Mouse (Mus musculus) heart, embryonic 11.5 days (tissue): ENCODE data around the gene Drg2. TPM values are rescaled to one million over a fixed set of nuclear protein-coding genes. Genes with fewer than 3 reads are reported as not detected.
"Not testable (repeated sequence)": the region's sequence is repeated elsewhere in the genome, so short reads cannot be mapped to it uniquely, and the experiment has no call there.

Experiments
- ATAC-seq: fragments of 200-750 bp; cut with Nextera tagmentation; replicated peaks from 2 replicates; pipeline ENCODE4 v1.8.0; 2017; ENCODE audit warnings: moderate library complexity; ENCODE audit not compliant: insufficient number of reproducible peaks, low FRiP score, low TSS enrichment
- H3K27ac ChIP-seq: fragments of 300-500 bp; sonication (generic); 2 replicates; pipeline ENCODE4 v1.5.1; 2014; ENCODE audit warnings: mild to moderate bottlenecking, low read depth, low read length
- H3K27me3 ChIP-seq: fragments of 300-500 bp; sonication (generic); 2 replicates; pipeline ENCODE4 v1.6.1; 2014; ENCODE audit warnings: mild to moderate bottlenecking, low read length, mixed read lengths; ENCODE audit not compliant: control insufficient read depth, insufficient read depth
- H3K36me3 ChIP-seq: fragments of 300-500 bp; sonication (generic); 2 replicates; pipeline ENCODE4 v1.6.1; 2014; ENCODE audit warnings: mild to moderate bottlenecking, low read length, moderate library complexity, mixed read lengths; ENCODE audit not compliant: control insufficient read depth, insufficient read depth
- H3K4me1 ChIP-seq: fragments of 300-500 bp; sonication (generic); 2 replicates; pipeline ENCODE4 v1.6.1; 2014; ENCODE audit warnings: low read length; ENCODE audit not compliant: control insufficient read depth, insufficient read depth
- H3K4me2 ChIP-seq: fragments of 300-500 bp; sonication (generic); 2 replicates; pipeline ENCODE4 v1.6.1; 2014; ENCODE audit warnings: mild to moderate bottlenecking, moderate library complexity
- H3K4me3 ChIP-seq: fragments of 300-500 bp; sonication (generic); 2 replicates; pipeline ENCODE4 v1.5.1; 2014; ENCODE audit warnings: low read depth, low read length
- H3K9ac ChIP-seq: fragments of 300-500 bp; sonication (generic); 2 replicates; pipeline ENCODE4 v1.6.1; 2014; ENCODE audit warnings: mild to moderate bottlenecking, low read depth, low read length, moderate library complexity
- H3K9me3 ChIP-seq: fragments of 300-500 bp; sonication (generic); replicated peaks from 2 replicates; pipeline ENCODE4 v1.6.1; 2016; ENCODE audit warnings: low read length; ENCODE audit not compliant: control insufficient read depth
- WGBS: fragments of 180-500 bp; shearing (Covaris S2); extraction: QIAGEN DNeasy Blood & Tissue Kit; methylation state at CpG from one replicate; pipeline ENCODE4 v1.1.7; 2014; ENCODE audit not compliant: insufficient replicate concordance; 5-methylcytosine and 5-hydroxymethylcytosine counted together
- polyA plus RNA-seq: library from polyadenylated mRNA; unstranded; fragments of >200 nt; fragmentation: Nextera tagmentation; extraction: Ambion mirVana; gene quantifications from 2 replicates; pipeline ENCODE4 v1.2.1, GENCODE M21; 2014

Drg2 gene
- polyA plus RNA-seq, 1 experiment from 2014 or later = 78.5 TPM

DNA sequence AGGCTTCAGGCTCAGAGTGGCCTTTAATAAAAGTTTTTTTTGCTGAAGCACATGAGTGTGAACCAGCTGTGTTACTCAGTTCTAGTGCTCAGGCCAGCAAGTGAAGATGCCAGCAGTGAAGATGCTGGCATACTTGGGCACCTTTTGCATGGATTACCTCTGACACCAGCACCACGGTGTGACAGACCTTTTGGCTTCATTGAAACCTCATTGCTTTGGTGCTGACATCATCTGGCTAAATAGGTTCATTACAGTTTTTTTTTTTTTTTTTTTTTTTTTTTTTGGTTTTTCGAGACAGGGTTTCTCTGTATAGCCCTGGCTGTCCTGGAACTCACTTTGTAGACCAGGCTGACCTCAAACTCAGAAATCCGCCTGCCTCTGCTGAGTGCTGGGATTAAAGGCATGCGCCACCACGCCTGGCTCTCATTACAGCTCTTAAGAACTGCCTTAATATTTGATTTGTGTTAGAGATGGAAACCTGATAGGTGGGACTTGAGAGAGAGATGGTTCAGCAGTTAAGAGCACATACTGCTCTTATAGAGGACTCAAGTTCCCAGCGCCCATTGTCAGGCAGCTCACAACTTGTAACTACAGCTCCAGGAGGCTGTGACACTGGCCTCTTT lies 32.2 kb upstream of the Drg2 start:
- Histone ChIP-seq H3K4me1 (peaks cover 9% of the 10 kb centered on the region), H3K4me2 (no peak overlapping the region), H3K36me3 (no peaks in the 10 kb centered on the region), H3K4me3 (no peak overlapping the region), H3K9ac (no peak overlapping the region), H3K27ac (no peak overlapping the region), H3K27me3 (no peaks in the 10 kb centered on the region), H3K9me3 (no peaks in the 10 kb centered on the region)
- 67% methylated on average over 5 of the region's 6 CpGs for WGBS
- no peak for ATAC-seq

DNA sequence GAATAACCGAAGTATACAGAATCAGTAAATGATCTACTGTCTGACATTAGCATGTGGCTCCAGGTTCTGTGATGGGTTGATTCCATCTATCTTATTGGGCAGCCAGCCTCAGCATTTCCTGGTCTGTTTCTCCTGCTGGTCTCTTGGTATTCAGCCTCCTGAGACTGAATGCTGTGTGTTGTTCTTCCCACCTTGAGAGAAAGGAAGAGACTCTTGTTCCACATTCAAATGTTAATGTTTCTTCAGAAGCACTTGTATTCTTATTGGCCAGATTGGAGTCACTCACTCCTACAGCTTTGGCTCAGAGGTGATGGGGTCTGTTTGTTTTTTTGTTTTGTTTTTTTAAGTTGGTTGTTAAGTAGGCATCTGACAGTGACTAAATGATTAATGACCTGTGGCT lies 31.4 kb upstream of the Drg2 start:
- Histone ChIP-seq H3K4me3 (no peak overlapping the region), H3K9ac (no peak overlapping the region), H3K9me3 (no peaks in the 10 kb centered on the region), H3K36me3 (no peaks in the 10 kb centered on the region; the same call in 1 of the 2 replicates), H3K27me3 (no peaks in the 10 kb centered on the region), H3K4me2 (no peak overlapping the region), H3K4me1 (peaks cover 8% of the 10 kb centered on the region), H3K27ac (no peak overlapping the region)
- ATAC-seq = no peak
- 75% methylated on average over 1 of the region's 1 CpGs for WGBS

GRCm38 (mm10) chr11:60426417-60426816 lies 28.0 kb upstream of the Drg2 start:
- ATAC-seq = no peak
- WGBS = 83% methylated on average over 1 of the region's 1 CpGs
- Histone ChIP-seq H3K4me3 (no peak overlapping the region), H3K4me1 (no peaks in the 10 kb centered on the region), H3K9ac (no peak overlapping the region), H3K36me3 (no peaks in the 10 kb centered on the region; the same call in 1 of the 2 replicates), H3K27ac (no peak overlapping the region), H3K9me3 (no peaks in the 10 kb centered on the region), H3K4me2 (no peak overlapping the region), H3K27me3 (no peaks in the 10 kb centered on the region)

DNA sequence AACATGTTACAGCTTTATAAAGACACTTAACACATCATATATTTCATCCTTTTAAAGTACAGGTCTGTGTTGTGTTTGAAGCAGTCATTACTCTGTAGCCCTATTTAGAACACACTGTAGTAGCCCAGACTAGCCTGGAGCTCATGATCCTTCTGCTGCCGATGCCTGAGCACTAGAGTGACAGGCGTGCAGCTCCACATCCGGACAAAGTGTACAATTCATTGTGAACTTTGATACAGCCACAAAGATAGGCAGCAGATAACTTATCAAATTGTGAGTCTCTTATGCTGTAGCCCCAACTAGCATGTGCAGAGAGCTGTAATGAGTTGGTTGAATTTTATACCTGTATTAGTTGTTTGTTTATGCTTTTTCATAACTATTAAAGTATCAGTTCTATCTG lies 26.8 kb upstream of the Drg2 start:
- H3K9ac ChIP-seq = no peak overlapping the region
- H3K4me2 ChIP-seq = no peak overlapping the region
- H3K27me3 ChIP-seq = no peaks in the 10 kb centered on the region
- H3K27ac ChIP-seq = no peak overlapping the region
- H3K36me3 ChIP-seq = peaks cover 3% of the 10 kb centered on the region
- ATAC-seq = no peak
- H3K9me3 ChIP-seq = no peaks in the 10 kb centered on the region
- H3K4me1 ChIP-seq = no peaks in the 10 kb centered on the region
- no peak overlapping the region for H3K4me3 ChIP-seq
- 94% methylated on average over 3 of the region's 3 CpGs for WGBS

GRCm38 (mm10) chr11:60433501-60433900 lies 20.9 kb upstream of the Drg2 start:
- Histone ChIP-seq H3K36me3 (peaks cover 11% of the 10 kb centered on the region), H3K9me3 (no peaks in the 10 kb centered on the region), H3K27me3 (no peaks in the 10 kb centered on the region), H3K4me3 (no peak overlapping the region), H3K9ac (no peak overlapping the region), H3K27ac (no peak overlapping the region), H3K4me1 (no peaks in the 10 kb centered on the region), H3K4me2 (no peak overlapping the region)
- ATAC-seq = no peak

DNA sequence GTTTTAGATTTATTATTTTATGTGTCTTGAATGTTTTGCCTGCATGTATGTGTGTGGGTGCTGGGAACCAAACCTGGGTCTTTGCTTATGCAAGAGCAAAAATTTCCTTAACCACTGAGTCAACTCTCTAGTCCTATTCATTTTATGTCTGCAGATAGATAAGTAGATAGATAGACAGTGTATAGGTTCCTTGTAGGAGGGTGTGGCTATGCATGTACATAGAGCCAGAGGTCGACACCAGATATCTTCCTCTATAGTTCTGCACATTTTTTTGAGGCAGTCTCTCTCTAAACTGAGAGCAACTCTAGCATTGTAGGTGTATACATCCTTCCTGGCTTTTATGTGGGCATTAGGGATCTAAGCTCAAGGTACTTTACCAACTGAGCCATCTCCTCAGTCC lies 19.3 kb upstream of the Drg2 start:
- H3K36me3 ChIP-seq = peaks cover 11% of the 10 kb centered on the region
- H3K27ac ChIP-seq = no peak overlapping the region
- H3K9me3 ChIP-seq = no peaks in the 10 kb centered on the region
- no peak for ATAC-seq
- H3K4me1 ChIP-seq = no peaks in the 10 kb centered on the region
- H3K27me3 ChIP-seq = no peaks in the 10 kb centered on the region
- no peak overlapping the region for H3K4me3 ChIP-seq
- H3K4me2 ChIP-seq = no peak overlapping the region
- H3K9ac ChIP-seq = no peak overlapping the region
- 90% methylated on average over 1 of the region's 1 CpGs for WGBS

GRCm38 (mm10) chr11:60436618-60437017 lies 17.8 kb upstream of the Drg2 start:
- 84% methylated on average over 3 of the region's 3 CpGs for WGBS
- Histone ChIP-seq H3K36me3 (peaks cover 11% of the 10 kb centered on the region), H3K27me3 (no peaks in the 10 kb centered on the region), H3K4me3 (no peak overlapping the region), H3K4me1 (no peaks in the 10 kb centered on the region), H3K4me2 (no peak overlapping the region), H3K27ac (no peak overlapping the region), H3K9ac (no peak overlapping the region), H3K9me3 (no peaks in the 10 kb centered on the region)
- no peak for ATAC-seq

- ATAC-seq, H3K4me1 ChIP-seq, H3K9me3 ChIP-seq, H3K9ac ChIP-seq, H3K4me3 ChIP-seq, H3K27ac ChIP-seq, H3K27me3 ChIP-seq, H3K4me2 ChIP-seq: not testable (repeated sequence)
- H3K36me3 ChIP-seq = peaks cover 15% of the 10 kb centered on the region
- 36% methylated on average over 1 of the region's 1 CpGs for WGBS
These were observed 14.8 kb upstream of the Drg2 start for GRCm38 (mm10) chr11:60439621-60440020.

DNA sequence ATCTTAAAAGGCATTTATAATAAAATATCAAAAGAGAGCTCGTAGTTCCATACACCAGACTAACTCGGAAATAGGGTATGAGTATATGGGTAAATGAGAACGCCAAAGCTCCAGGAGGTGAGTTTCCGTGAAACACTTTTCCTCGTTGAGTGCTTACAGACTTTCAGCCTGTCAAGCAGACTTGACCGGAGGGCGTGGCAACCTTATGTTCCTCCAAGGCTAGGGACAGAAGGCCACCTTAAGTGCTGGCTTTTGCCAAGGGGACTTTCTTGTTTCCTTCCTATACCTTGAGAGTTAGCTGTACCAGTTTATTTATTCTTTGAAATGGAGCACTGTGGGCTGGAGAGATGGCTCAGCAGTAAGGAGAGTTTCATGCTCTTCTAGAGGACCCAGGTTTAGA lies 14.2 kb upstream of the Drg2 start:
- no peak for ATAC-seq
- 49% methylated on average over 7 of the region's 7 CpGs for WGBS
- H3K4me1 ChIP-seq = no peaks in the 10 kb centered on the region

More for the DNA sequence above, 14.2 kb upstream of the Drg2 start:
- H3K9me3 ChIP-seq = no peaks in the 10 kb centered on the region
- no peak overlapping the region for H3K4me3 ChIP-seq
- no peak overlapping the region for H3K27ac ChIP-seq
- no peaks in the 10 kb centered on the region for H3K27me3 ChIP-seq
- no peak overlapping the region for H3K9ac ChIP-seq
- H3K36me3 ChIP-seq = peaks cover 15% of the 10 kb centered on the region
- no peak overlapping the region for H3K4me2 ChIP-seq
